Mouse (Mus musculus) Patski (cell line): ENCODE data around the gene Tmem52b. TPM values are rescaled to one million over a fixed set of nuclear protein-coding genes. Genes with fewer than 3 reads are reported as not detected.

ENCODE experiments used
- ATAC-seq: fragments of 100-300 bp; one replicate; pipeline ENCODE4 v1.8.0; 2021
- CTCF ChIA-PET: fragments of 350-600 bp; sonication (Branson Sonifier 250); formaldehyde crosslinking; loops from one replicate; lab custom pipeline; 2022; ENCODE audit warnings: inconsistent platforms; lab: Charles Lee
- POLR2A ChIA-PET: fragments of 350-600 bp; sonication (Branson Sonifier 250); formaldehyde crosslinking; loops from one replicate; lab custom pipeline; 2022; ENCODE audit warnings: antibody characterized with exemption, inconsistent platforms; lab: Charles Lee
- DNase-seq: peaks from one replicate; pipeline ENCODE4 v3.0.0-alpha.2; 2011; ENCODE audit warnings: low read depth, low spot score
- H3K27me3 ChIP-seq: fragments of 371-371 bp; one replicate; pipeline ENCODE4 v1.5.1; 2021
- CTCF ChIP-seq: fragments of 100-300 bp; IDR thresholded peaks from one replicate; pipeline ENCODE4 v1.5.1; 2021
- in situ Hi-C: fragments of 300-500 bp; cut with MboI; formaldehyde crosslinking; loops from 3 replicates; pipeline ENCODE4 v1.11.1; 2018; ENCODE audit warnings: low pct_unique_long_range_greater_than_20kb, mixed read lengths
- polyA plus RNA-seq: library from polyadenylated mRNA; unstranded; gene quantifications from one replicate; pipeline ENCODE4 v1.2.3, GENCODE M21; 2021

The Tmem52b gene
- polyA plus RNA-seq, 1 experiment from 2014 or later, result 0.19 TPM

- in situ Hi-C loops, result loop anchor here (25.0 kb wide), 1 partner anchor 707 kb away; the partner anchor contains the start of genes Gm44511 and Klrb1b
- DNase-seq, result no peak
- no peaks in the 10 kb centered on the region for H3K27me3 ChIP-seq
- TF ChIP-seq CTCF, result peak; percentile 89
- ChIA-PET CTCF (interaction anchor here (0.9 to 2.6 kb wide), 10 partner anchors 9 to 1868 kb away, joined by 3 to 12 read pairs (median 4); partner anchors contain the start of genes Clec1b and Gabarapl1), POLR2A (no interaction called here)
- ATAC-seq, result peak; percentile 83
Measured at GRCm38 (mm10) chr6:129543709-129544606, 31.6 kb downstream of the Tmem52b start.

DNA sequence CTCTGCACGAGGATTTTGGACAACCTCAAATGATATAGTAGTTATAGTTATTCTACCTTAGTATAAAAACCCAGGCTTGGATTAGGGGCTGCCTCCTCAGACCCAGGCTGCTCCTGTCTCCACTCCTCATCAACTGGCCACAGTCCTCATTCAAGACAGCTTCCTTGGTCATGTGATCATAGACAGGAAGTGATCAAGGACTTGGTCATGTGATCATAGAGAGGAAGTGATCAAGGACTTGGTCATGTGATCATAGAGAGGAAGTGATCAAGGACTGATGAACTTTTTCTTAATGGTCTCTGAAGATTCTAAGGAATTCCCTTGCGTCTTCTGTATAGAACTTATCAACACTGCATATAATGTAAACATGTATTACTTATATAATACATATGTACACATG is 34.9 kb downstream of the Tmem52b start:
- peaks cover 5% of the 10 kb centered on the region for H3K27me3 ChIP-seq
- ATAC-seq (no peak), DNase-seq (no peak)
- CTCF ChIA-PET, result no interaction called here
- POLR2A ChIA-PET, result no interaction called here
- TF ChIP-seq CTCF, result no peak
- in situ Hi-C loops, result loop anchor here (25.0 kb wide), 1 partner anchor 710 kb away; the partner anchor contains the start of genes Gm44511 and Klrb1b

- no peak for DNase-seq
- CTCF ChIA-PET, result no interaction called here
- TF ChIP-seq CTCF, result no peak
- H3K27me3 ChIP-seq, result peaks cover 10% of the 10 kb centered on the region
- POLR2A ChIA-PET, result interaction anchor here (0.6 kb wide), 1 partner anchor 1904 kb away, joined by 4 read pairs; no protein-coding TSS in a partner anchor
- in situ Hi-C loops, result loop anchor here (25.0 kb wide), 1 partner anchor 711 kb away; the partner anchor contains the start of genes Gm44511 and Klrb1b
- ATAC-seq, result no peak
Measured at GRCm38 (mm10) chr6:129548009-129548408, 35.7 kb downstream of the Tmem52b start.

- in situ Hi-C loops, result no loop called here
- no peak for DNase-seq
- ChIA-PET CTCF (no interaction called here), POLR2A (no interaction called here)
- TF ChIP-seq CTCF, result no peak
- ATAC-seq, result no peak
- peaks cover 16% of the 10 kb centered on the region for H3K27me3 ChIP-seq
Measured at GRCm38 (mm10) chr6:129557298-129558023, 45.1 kb downstream of the Tmem52b start.

GRCm38 (mm10) chr6:129558946-129559640 is 46.7 kb downstream of the Tmem52b start:
- peak; percentile 91 for TF ChIP-seq CTCF
- ChIA-PET CTCF (interaction anchor here (0.8 to 1.5 kb wide), 4 partner anchors 9 to 166 kb away, joined by 3 to 12 read pairs (median 5); no protein-coding TSS in a partner anchor), POLR2A (no interaction called here)
- ATAC-seq (peak; percentile 93), DNase-seq (no peak)
- peaks cover 21% of the 10 kb centered on the region for H3K27me3 ChIP-seq
- in situ Hi-C loops, result no loop called here

GRCm38 (mm10) chr6:129559641-129560027 is 47.3 kb downstream of the Tmem52b start:
- H3K27me3 ChIP-seq, result peaks cover 24% of the 10 kb centered on the region
- ChIA-PET CTCF (interaction anchor here (1.2 to 1.8 kb wide), 4 partner anchors 14 to 166 kb away, joined by 3 to 12 read pairs (median 6); no protein-coding TSS in a partner anchor), POLR2A (no interaction called here)
- in situ Hi-C loops, result no loop called here
- no peak for DNase-seq
- no peak for ATAC-seq
- no peak for TF ChIP-seq CTCF

GRCm38 (mm10) chr6:129565257-129565656 is 52.9 kb downstream of the Tmem52b start:
- H3K27me3 ChIP-seq, result peaks cover 28% of the 10 kb centered on the region
- CTCF ChIA-PET, result interaction anchor here (1.7 to 2.0 kb wide), 2 partner anchors 10 to 21 kb away, joined by 4 to 7 read pairs; no protein-coding TSS in a partner anchor
- DNase-seq, result no peak
- POLR2A ChIA-PET, result no interaction called here
- no peak for TF ChIP-seq CTCF
- in situ Hi-C loops, result no loop called here
- no peak for ATAC-seq

Other genes with a start within 250 kb of the Tmem52b start
- gene Cd69, start 237.1 kb upstream of the Tmem52b start, polyA plus RNA-seq, result not detected
- gene 4922502D21Rik, start 180.8 kb upstream of the Tmem52b start, polyA plus RNA-seq, result not detected
- gene Clec12a, start 169.9 kb upstream of the Tmem52b start, polyA plus RNA-seq, result 0.04 TPM
- gene Clec12b, start 126.7 kb upstream of the Tmem52b start, polyA plus RNA-seq, result not detected
- gene Clec1b, start 115.3 kb upstream of the Tmem52b start, polyA plus RNA-seq, result not detected
- gene Clec9a, start 103.7 kb upstream of the Tmem52b start, polyA plus RNA-seq, result not detected
- not detected for gene Clec1a, start 60.6 kb upstream of the Tmem52b start, polyA plus RNA-seq
- not detected for gene Olr1, start 5.4 kb upstream of the Tmem52b start, polyA plus RNA-seq
- gene Gabarapl1, start 20.6 kb downstream of the Tmem52b start, polyA plus RNA-seq, result 203 TPM
- gene Klre1, start 65.3 kb downstream of the Tmem52b start, polyA plus RNA-seq, result not detected
- gene Klrd1, start 79.2 kb downstream of the Tmem52b start, polyA plus RNA-seq, result not detected
- gene Klrk1, start 111.3 kb downstream of the Tmem52b start, polyA plus RNA-seq, result not detected
- gene Klrc3, start 130.8 kb downstream of the Tmem52b start, polyA plus RNA-seq, result not detected
- not detected for gene Klrc2, start 148.1 kb downstream of the Tmem52b start, polyA plus RNA-seq
- gene Klrc1, start 166.4 kb downstream of the Tmem52b start, polyA plus RNA-seq, result not detected
- gene Klri1, start 204.6 kb downstream of the Tmem52b start, polyA plus RNA-seq, result not detected
- not detected for gene Klri2, start 227.9 kb downstream of the Tmem52b start, polyA plus RNA-seq